27 mouse cellular contexts compared by ENCODE assay signal in genomic region chr16:7768433-7768832, GRCm38 (mm10).
DNase-seq lines count a peak whose midpoint lies in the region; ATAC-seq and TF ChIP-seq lines count a peak whose summit lies in the region.
"Had no signal": no experiment of that assay in that cellular context is flagged by ENCODE, and none has a peak within 500 bp of the region (broad histone marks: within the 10 kb centered on the region; RNA-seq: fewer than 3 reads in every experiment).

No protein-coding gene starts in this region.

- no peak overlapping the region for H3K4me3 ChIP-seq in heart, embryonic 16.5 days (ENCODE audit: low read length)
- no peak overlapping the region for H3K4me3 ChIP-seq in heart, embryonic 10.5 days
- H3K4me3 ChIP-seq in thymus, adult 2 months (ENCODE audit: control insufficient read depth, insufficient read depth, low read length): no peak overlapping the region
- no peak overlapping the region for H3K4me3 ChIP-seq in neural tube, embryonic 15.5 days (replicated peaks)
- H3K4me3 ChIP-seq: embryonic facial prominence, embryonic 13.5 days; erythroblast, embryonic 14.5 days; forebrain, embryonic 13.5 days; gastrocnemius, adult 2 months; kidney, embryonic 15.5 days; limb, embryonic 13.5 days; liver, embryonic 13.5 days; myocyte had no signal

- no peak for DNase-seq in heart, embryonic 10.5 days (ENCODE audit: low spot score)
- DNase-seq in ZHBTc4 (ENCODE audit: low read depth, low spot score): peak; percentile 33
- peak; percentile 46 for DNase-seq in thymus, adult 2 months
- peak; percentile 52 for DNase-seq in thymus, postnatal 4 days
- no peak for DNase-seq in gastrocnemius, postnatal 14 days
- DNase-seq: adrenal gland, postnatal 10 days; cerebellum, adult 18-20 months; cerebellum, postnatal 25 days; embryo, embryonic 11 days; gastrocnemius, adult 2 months; heart, postnatal 4 days; kidney, adult 11 months; layer of hippocampus, adult 9-11 months; liver, embryonic 13.5 days; lung, embryonic 14.5 days; lung, postnatal 36 days; midbrain, embryonic 14.5 days had no signal

- no peak for TF ChIP-seq CTCF in thymus, adult 2 months (IDR thresholded peaks at IDR 0.05; ENCODE audit: borderline replicate concordance, control insufficient read depth, extremely low read depth, insufficient read depth, low read length, poor library complexity)

- no peak; the same call in 1 of the 2 replicates for ATAC-seq in heart, embryonic 16.5 days (replicated peaks; ENCODE audit: extremely low read depth, insufficient read depth, low FRiP score)
- no peak for ATAC-seq in neural tube, embryonic 15.5 days (ENCODE audit: low FRiP score)
- ATAC-seq: forebrain, embryonic 13.5 days; hindbrain, postnatal 0 days had no signal

- H3K27me3 ChIP-seq in heart, embryonic 16.5 days (ENCODE audit: control insufficient read depth, insufficient read depth, low read length): no peaks in the 10 kb centered on the region
- H3K27me3 ChIP-seq in heart, embryonic 10.5 days (ENCODE audit: insufficient read depth, poor library complexity, severe bottlenecking): no peaks in the 10 kb centered on the region
- no peaks in the 10 kb centered on the region for H3K27me3 ChIP-seq in thymus, adult 2 months (ENCODE audit: control insufficient read depth, insufficient read depth, low read length)
- H3K27me3 ChIP-seq in neural tube, embryonic 15.5 days (replicated peaks): no peaks in the 10 kb centered on the region
- H3K27me3 ChIP-seq: CH12.LX; embryonic facial prominence, embryonic 13.5 days; forebrain, embryonic 13.5 days; kidney, embryonic 15.5 days; limb, embryonic 13.5 days; liver, embryonic 13.5 days had no signal

- no peak for TF ChIP-seq POLR2A in thymus, adult 2 months (IDR thresholded peaks at IDR 0.05; ENCODE audit: control insufficient read depth, extremely low read depth, insufficient read depth, low read length, poor library complexity)

- H3K4me2 ChIP-seq in heart, embryonic 16.5 days (ENCODE audit: low read depth, low read length): no peak overlapping the region
- H3K4me2 ChIP-seq in neural tube, embryonic 15.5 days: no peak overlapping the region
- H3K4me2 ChIP-seq: embryonic facial prominence, embryonic 13.5 days; forebrain, embryonic 13.5 days; kidney, embryonic 15.5 days; limb, embryonic 13.5 days; liver, embryonic 13.5 days; lung, embryonic 14.5 days had no signal

- 47% methylated on average over 1 of the region's 1 CpGs for whole genome bisulfite sequencing in heart, embryonic 16.5 days
- 52% methylated on average over 1 of the region's 1 CpGs for WGBS in heart, embryonic 10.5 days
- 4% methylated on average over 1 of the region's 1 CpGs for WGBS in thymus, adult 2 months
- WGBS in neural tube, embryonic 15.5 days: 55% methylated on average over 1 of the region's 1 CpGs

- H3K36me3 ChIP-seq in heart, embryonic 16.5 days (ENCODE audit: control insufficient read depth, insufficient read depth): no peaks in the 10 kb centered on the region
- H3K36me3 ChIP-seq in heart, embryonic 10.5 days: no peaks in the 10 kb centered on the region
- no peaks in the 10 kb centered on the region for H3K36me3 ChIP-seq in thymus, adult 2 months (ENCODE audit: control insufficient read depth, insufficient read depth, low read length)
- H3K36me3 ChIP-seq in neural tube, embryonic 15.5 days: no peaks in the 10 kb centered on the region
- H3K36me3 ChIP-seq: embryonic facial prominence, embryonic 13.5 days; kidney, embryonic 15.5 days; limb, embryonic 13.5 days; liver, embryonic 13.5 days had no signal

- H3K4me1 ChIP-seq in heart, embryonic 16.5 days (ENCODE audit: control insufficient read depth, insufficient read depth, low read length): no peaks in the 10 kb centered on the region
- H3K4me1 ChIP-seq in heart, embryonic 10.5 days: no peaks in the 10 kb centered on the region
- peaks cover 21% of the 10 kb centered on the region for H3K4me1 ChIP-seq in thymus, adult 2 months (replicated peaks; ENCODE audit: control insufficient read depth, insufficient read depth, low read length)
- peaks cover 5% of the 10 kb centered on the region; the same call in 1 of the 2 replicates for H3K4me1 ChIP-seq in neural tube, embryonic 15.5 days
- H3K4me1 ChIP-seq: forebrain, embryonic 13.5 days; limb, embryonic 13.5 days; liver, embryonic 13.5 days had no signal

- peak overlapping the region; percentile 53 for H3K27ac ChIP-seq in heart, embryonic 16.5 days (ENCODE audit: low read length)
- no peak overlapping the region for H3K27ac ChIP-seq in heart, embryonic 10.5 days
- peak overlapping the region; percentile 100 for H3K27ac ChIP-seq in thymus, adult 2 months (ENCODE audit: control insufficient read depth, insufficient read depth, low read length)
- no peak overlapping the region for H3K27ac ChIP-seq in neural tube, embryonic 15.5 days (replicated peaks)
- H3K27ac ChIP-seq: embryonic facial prominence, embryonic 13.5 days; forebrain, embryonic 13.5 days; gastrocnemius, adult 2 months; hindbrain, postnatal 0 days; kidney, embryonic 15.5 days; limb, embryonic 13.5 days; liver, embryonic 13.5 days had no signal

- no peaks in the 10 kb centered on the region for H3K9me3 ChIP-seq in heart, embryonic 16.5 days (replicated peaks; ENCODE audit: control insufficient read depth, low read length)
- no peaks in the 10 kb centered on the region for H3K9me3 ChIP-seq in heart, embryonic 10.5 days
- H3K9me3 ChIP-seq in neural tube, embryonic 15.5 days (replicated peaks): no peaks in the 10 kb centered on the region
- H3K9me3 ChIP-seq: embryonic facial prominence, embryonic 13.5 days; forebrain, embryonic 13.5 days; kidney, embryonic 15.5 days; limb, embryonic 13.5 days; liver, embryonic 13.5 days had no signal

- H3K9ac ChIP-seq in heart, embryonic 16.5 days (ENCODE audit: low read length): no peak overlapping the region
- H3K9ac ChIP-seq in neural tube, embryonic 15.5 days (replicated peaks): no peak overlapping the region
- H3K9ac ChIP-seq: embryonic facial prominence, embryonic 13.5 days; forebrain, embryonic 13.5 days; kidney, embryonic 15.5 days; limb, embryonic 13.5 days; liver, embryonic 13.5 days; lung, embryonic 14.5 days had no signal

- intact Hi-C loops in gastrocnemius, postnatal 14 days (cut with DNase I; ENCODE audit: low total_unique reads): no loop called here

Comparison
In these comparisons a context has a peak if more than half of its experiments do, and no peak if none do; other contexts are left out.
1. H3K27ac ChIP-seq: peak in heart, embryonic 16.5 days (single experiment) and thymus, adult 2 months (single experiment); none in heart, embryonic 10.5 days (single experiment) and neural tube, embryonic 15.5 days (single experiment).
2. DNase-seq: peak in ZHBTc4 (single experiment), thymus, adult 2 months (single experiment) and thymus, postnatal 4 days (single experiment); none in heart, embryonic 10.5 days (single experiment) and gastrocnemius, postnatal 14 days (single experiment).